Comparison of ENCODE assay signal across 9 mouse cellular contexts in the genomic region with DNA sequence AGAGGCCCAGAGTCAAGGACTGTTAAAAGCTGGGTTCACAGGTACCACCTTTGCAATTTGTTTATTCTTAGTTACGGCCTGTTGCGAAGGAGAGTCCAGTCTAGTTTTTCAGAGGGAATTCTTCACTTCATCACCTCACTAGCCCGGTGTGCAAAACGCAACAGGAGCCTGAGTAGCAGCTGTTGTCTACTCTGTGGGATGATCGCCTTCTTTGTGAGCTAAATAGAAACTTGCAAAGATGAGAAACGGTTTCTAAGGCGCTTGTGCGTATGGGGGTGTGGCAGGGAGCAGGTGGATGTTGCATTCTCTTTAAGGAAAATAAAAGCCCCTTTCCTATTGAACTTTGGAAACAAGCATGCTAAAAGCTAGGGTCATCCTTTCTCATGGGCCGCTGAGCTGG. TPM values are rescaled to one million over a fixed set of nuclear protein-coding genes. Genes with fewer than 3 reads are reported as not detected.
DNase-seq lines count a peak whose midpoint lies in the region; ATAC-seq and TF ChIP-seq lines count a peak whose summit lies in the region.
"Had no signal": no experiment of that assay in that cellular context is flagged by ENCODE, and none has a peak within 500 bp of the region (broad histone marks: within the 10 kb centered on the region; RNA-seq: fewer than 3 reads in every experiment).

No protein-coding gene starts in this region.

- no peak for TF ChIP-seq CTCF in kidney, adult 2 months (conservative IDR thresholded peaks at IDR 0.05; ENCODE audit: insufficient read depth, insufficient read length, low read depth, low read length)

- 59% methylated on average over 9 of the region's 9 CpGs for WGBS in heart, embryonic 14.5 days
- 37% methylated on average over 9 of the region's 9 CpGs for WGBS in forebrain, embryonic 16.5 days
- 46% methylated on average over 9 of the region's 9 CpGs for WGBS in midbrain, embryonic 13.5 days
- 62% methylated on average over 9 of the region's 9 CpGs for WGBS in kidney, adult 2 months

- no peaks in the 10 kb centered on the region for H3K36me3 ChIP-seq in heart, embryonic 14.5 days (ENCODE audit: control insufficient read depth, insufficient read depth, low read length)
- H3K36me3 ChIP-seq in forebrain, embryonic 16.5 days (ENCODE audit: control insufficient read depth, insufficient read depth) = no peaks in the 10 kb centered on the region
- H3K36me3 ChIP-seq in midbrain, embryonic 13.5 days = no peaks in the 10 kb centered on the region
- H3K36me3 ChIP-seq in kidney, adult 2 months (ENCODE audit: control insufficient read depth, insufficient read depth, low read length) = no peaks in the 10 kb centered on the region

- peaks cover 50% of the 10 kb centered on the region for H3K27me3 ChIP-seq in heart, embryonic 14.5 days (ENCODE audit: control insufficient read depth, insufficient read depth, low read length)
- 0 out of 2 replicates have a peak, but pooled peaks cover 7% of the 10 kb centered on the region for H3K27me3 ChIP-seq in forebrain, embryonic 16.5 days (replicated peaks; ENCODE audit: control insufficient read depth, insufficient read depth, low read length)
- peaks cover 37% of the 10 kb centered on the region for H3K27me3 ChIP-seq in midbrain, embryonic 13.5 days
- no peaks in the 10 kb centered on the region for H3K27me3 ChIP-seq in kidney, adult 2 months (replicated peaks; ENCODE audit: control insufficient read depth, insufficient read depth, low read length)

- no peak for ATAC-seq in heart, embryonic 14.5 days (ENCODE audit: insufficient number of reproducible peaks, insufficient read depth, low FRiP score, low read depth)
- ATAC-seq in forebrain, embryonic 16.5 days = no peak
- no peak for ATAC-seq in midbrain, embryonic 13.5 days

- H3K4me1 ChIP-seq in heart, embryonic 14.5 days (ENCODE audit: control insufficient read depth in 2 of 2, insufficient read depth in 2 of 2, low read length in 2 of 2) = no peaks in the 10 kb centered on the region
- H3K4me1 ChIP-seq in forebrain, embryonic 16.5 days (replicated peaks; ENCODE audit: control insufficient read depth, insufficient read depth, low read length) = peaks cover 14% of the 10 kb centered on the region
- peaks cover 27% of the 10 kb centered on the region for H3K4me1 ChIP-seq in midbrain, embryonic 13.5 days (replicated peaks)
- H3K4me1 ChIP-seq in kidney, adult 2 months (ENCODE audit: control insufficient read depth, insufficient read depth, low read length) = no peaks in the 10 kb centered on the region

- no peak overlapping the region for H3K27ac ChIP-seq in heart, embryonic 14.5 days (replicated peaks in 1 of 2; ENCODE audit: control insufficient read depth in 1 of 2, insufficient read depth in 1 of 2, low read depth in 2 of 2, low read length in 2 of 2)
- no peak overlapping the region for H3K27ac ChIP-seq in forebrain, embryonic 16.5 days (ENCODE audit: low read length)
- H3K27ac ChIP-seq in midbrain, embryonic 13.5 days = no peak overlapping the region
- H3K27ac ChIP-seq in kidney, adult 2 months (ENCODE audit: insufficient read depth, low read depth, low read length) = no peak overlapping the region

- peak overlapping the region; percentile 93 for H3K4me2 ChIP-seq in heart, embryonic 14.5 days (ENCODE audit: low read length)
- peak overlapping the region; percentile 95 for H3K4me2 ChIP-seq in forebrain, embryonic 16.5 days (ENCODE audit: low read length)
- peak overlapping the region; percentile 99 for H3K4me2 ChIP-seq in midbrain, embryonic 13.5 days (replicated peaks)

- H3K9me3 ChIP-seq in heart, embryonic 14.5 days (ENCODE audit: control insufficient read depth, low read length) = 0 out of 2 replicates have a peak, but pooled peaks cover 3% of the 10 kb centered on the region
- no peaks in the 10 kb centered on the region; the same call in 1 of the 2 replicates for H3K9me3 ChIP-seq in forebrain, embryonic 16.5 days (ENCODE audit: control insufficient read depth, low read length)
- H3K9me3 ChIP-seq in midbrain, embryonic 13.5 days = no peaks in the 10 kb centered on the region

- no peak for DNase-seq in heart, adult 18-20 months
- peak; percentile 52 for DNase-seq in brain, adult 2 months (ENCODE audit: low read depth, low spot score)
- no peak for DNase-seq in testis, postnatal 14 days (ENCODE audit: low spot score)
- DNase-seq in kidney, adult 2 months = no peak
- DNase-seq in cerebellum, postnatal 36 days = no peak

- H3K4me3 ChIP-seq in heart, embryonic 14.5 days (ENCODE audit: control insufficient read depth in 1 of 2, insufficient read depth in 1 of 2, low read depth in 1 of 2, low read length in 2 of 2) = no peak overlapping the region; a peak in 1 of 4 replicates
- peak overlapping the region; percentile 67; the same call in 1 of the 2 replicates for H3K4me3 ChIP-seq in forebrain, embryonic 16.5 days (replicated peaks; ENCODE audit: low read length)
- H3K4me3 ChIP-seq in midbrain, embryonic 13.5 days (replicated peaks) = peak overlapping the region; percentile 70
- H3K4me3 ChIP-seq in kidney, adult 2 months (ENCODE audit: insufficient read depth, low read depth, low read length) = no peak overlapping the region

- no peak overlapping the region for H3K9ac ChIP-seq in heart, embryonic 14.5 days (ENCODE audit: low read length)
- no peak overlapping the region for H3K9ac ChIP-seq in forebrain, embryonic 16.5 days (replicated peaks; ENCODE audit: low read depth, low read length)
- H3K9ac ChIP-seq in midbrain, embryonic 13.5 days (replicated peaks) = 0 out of 2 replicates have a peak overlapping the region, but pooled peaks have one; percentile 78

- TF ChIP-seq POLR2A in kidney, adult 2 months (IDR thresholded peaks at IDR 0.05; ENCODE audit: low read depth, low read length) = no peak

RNA-seq across cellular contexts. Expression of a gene that starts 1.2 kb away (rescaled TPM):
- 0.20 and 0.24 TPM in 2 replicates for polyA plus RNA-seq in heart, embryonic 14.5 days (2014; fragmentation: Nextera tagmentation; extraction: Ambion mirVana)
- total RNA-seq in heart, adult 18-20 months (2021) = under 1 TPM; 0.22 to 0.39 TPM
- 0.90 and 1.3 TPM in 2 replicates for polyA plus RNA-seq in forebrain, embryonic 16.5 days (2015; fragmentation: Nextera tagmentation; extraction: Ambion mirVana)
- 1.5 and 3.4 TPM in 2 replicates for polyA plus RNA-seq in midbrain, embryonic 13.5 days (2015; fragmentation: Nextera tagmentation; extraction: Ambion mirVana)
- polyA plus RNA-seq in kidney, adult 2 months (2012; rRNA removed) = 0.17 and 0.39 TPM in 2 replicates
- polyA plus RNA-seq: testis, adult 2 months had no signal

Comparison
In these comparisons a context has a peak if more than half of its experiments do, and no peak if none do; other contexts are left out.
1. H3K4me3 ChIP-seq: peak in forebrain, embryonic 16.5 days (single experiment) and midbrain, embryonic 13.5 days (single experiment); none in heart, embryonic 14.5 days (0 of 2) and kidney, adult 2 months (single experiment).
2. Peak in every context shown above with its lines, with median percentiles within 50 percentile points of each other: H3K4me2 ChIP-seq.